Mouse (Mus musculus) retina, embryonic 14.5 days (tissue): ENCODE results near the gene Rogdi.

Experiments
- DNase-seq: peaks from one replicate; pipeline ENCODE4 v3.0.0-alpha.2; 2015; ENCODE audit warnings: low spot score

Rogdi gene

DNA sequence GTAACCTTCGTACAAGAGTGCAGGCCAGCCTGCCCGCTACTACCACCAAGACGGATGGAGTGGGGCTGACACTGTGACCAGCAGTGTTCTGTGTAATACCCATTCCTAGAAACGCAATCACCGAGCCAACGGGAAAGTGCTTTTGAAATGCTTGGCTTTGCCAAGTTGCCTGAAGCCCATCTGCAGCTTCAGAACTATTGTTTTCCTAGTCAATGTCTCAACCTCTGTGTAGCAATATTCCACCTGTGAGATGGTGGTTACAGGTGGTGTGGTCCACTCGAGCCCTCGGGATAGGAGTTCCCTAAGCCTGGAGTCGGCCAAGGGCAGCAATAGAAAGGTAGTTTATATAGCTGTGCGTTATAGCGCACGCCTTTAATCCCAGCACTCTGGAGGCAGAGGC, 28.6 kb downstream of the Rogdi start:
- no peak for DNase-seq

DNA sequence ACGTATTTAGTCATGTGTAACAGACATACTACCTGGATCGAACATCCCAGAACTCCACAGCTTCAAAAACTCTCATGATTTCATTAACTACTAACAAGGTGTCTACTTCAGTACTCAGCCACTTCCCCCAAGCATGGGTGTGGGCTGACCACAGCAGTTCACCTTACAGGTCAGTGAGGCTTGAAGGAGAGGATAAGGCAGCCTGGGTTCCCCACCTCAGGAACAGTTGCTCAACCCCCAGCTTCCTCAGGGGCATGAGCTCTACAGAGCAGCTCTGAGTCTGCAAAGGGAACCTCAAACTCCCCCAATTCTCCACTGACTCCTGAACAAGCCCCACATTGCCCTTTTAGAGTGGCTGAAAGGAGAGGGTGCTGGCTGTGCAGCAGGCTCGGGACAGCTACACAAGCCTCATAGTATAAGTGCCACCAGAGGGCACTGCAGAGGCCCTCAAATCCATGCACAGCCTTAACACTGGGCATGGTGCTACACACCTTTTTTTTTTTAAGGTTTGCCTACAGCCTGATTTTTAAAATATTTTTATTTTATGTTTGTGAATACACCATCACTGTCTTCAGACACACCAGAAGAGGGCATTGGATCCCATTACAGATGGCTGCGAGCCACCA, 33.5 kb downstream of the Rogdi start:
- DNase-seq, result peak; percentile 65

DNA sequence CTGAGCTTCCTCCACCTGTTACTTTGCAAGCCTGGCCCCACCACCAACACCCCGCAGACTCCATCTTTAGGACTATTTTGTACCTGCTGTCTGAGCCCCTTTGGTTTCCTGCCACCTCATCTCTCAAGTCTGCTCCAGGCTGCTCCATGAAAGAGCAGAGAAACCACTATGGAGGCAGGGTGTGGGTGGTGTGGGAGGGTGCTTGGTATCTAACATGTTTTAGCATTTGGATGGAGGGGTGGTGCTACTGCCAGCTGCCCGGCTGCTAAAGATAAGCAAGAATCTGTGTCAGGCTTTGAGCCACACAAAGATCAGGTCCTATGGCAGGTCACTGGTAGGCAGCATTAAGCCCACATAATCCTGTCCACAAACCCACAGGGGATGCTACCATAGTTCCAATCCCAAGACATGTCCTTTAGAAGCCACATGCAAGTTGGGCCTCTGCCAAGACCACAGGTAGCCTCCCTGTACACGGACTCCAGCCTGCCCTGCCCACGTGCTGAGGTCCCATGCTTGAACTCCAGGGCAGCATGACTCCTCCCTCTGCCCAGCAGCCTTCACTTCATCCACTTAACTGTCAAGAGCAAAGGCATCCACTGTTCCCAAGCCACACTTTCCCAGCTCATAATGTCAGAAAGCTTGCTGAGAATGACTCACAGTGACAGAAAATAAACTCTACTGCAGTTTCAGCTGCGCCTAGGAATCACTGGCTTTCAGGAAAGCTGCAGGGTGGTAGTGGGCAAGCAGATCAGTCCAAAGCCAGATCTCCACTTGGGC, 34.9 kb downstream of the Rogdi start:
- no peak for DNase-seq

DNA sequence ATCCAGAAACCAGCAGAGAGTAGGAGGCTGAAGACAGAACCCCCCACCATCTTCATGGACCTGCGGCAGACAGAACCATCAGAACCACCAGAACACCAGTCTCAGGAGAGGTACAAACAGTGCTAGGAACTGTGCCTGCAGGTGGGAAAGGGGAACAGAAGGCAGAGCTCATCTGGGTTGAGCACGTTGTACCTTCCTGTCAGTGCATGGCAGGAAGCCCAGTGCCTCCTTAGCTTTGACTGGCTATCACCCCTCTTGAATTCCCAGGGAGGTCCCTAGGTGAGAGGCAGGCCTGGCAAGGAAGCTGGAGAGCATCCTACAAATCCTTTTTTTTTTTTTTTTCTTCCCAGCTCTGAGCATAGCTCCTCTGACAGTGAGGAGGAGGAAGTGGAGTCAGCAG, 37.2 kb downstream of the Rogdi start:
- DNase-seq, result no peak

DNA sequence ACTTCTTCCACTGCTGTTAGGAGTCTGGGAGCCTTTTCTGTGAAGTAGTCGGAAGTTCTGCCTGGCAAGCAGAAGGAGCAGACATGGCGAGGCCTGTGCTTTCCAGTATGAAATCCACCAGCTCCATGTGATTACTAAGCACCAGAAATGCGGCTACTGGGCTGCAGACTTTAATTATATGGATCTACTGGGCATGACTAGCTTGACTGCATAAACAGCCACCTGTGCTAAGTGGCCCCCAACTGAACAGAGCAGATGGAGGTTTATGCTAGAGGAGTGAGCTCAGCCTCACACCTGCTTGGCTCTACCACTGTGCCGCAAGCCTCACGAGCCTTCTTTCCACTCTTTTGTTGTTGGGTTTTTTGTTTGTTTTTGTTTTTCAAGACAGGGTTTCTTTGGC, 38.8 kb downstream of the Rogdi start:
- DNase-seq, result no peak

DNA sequence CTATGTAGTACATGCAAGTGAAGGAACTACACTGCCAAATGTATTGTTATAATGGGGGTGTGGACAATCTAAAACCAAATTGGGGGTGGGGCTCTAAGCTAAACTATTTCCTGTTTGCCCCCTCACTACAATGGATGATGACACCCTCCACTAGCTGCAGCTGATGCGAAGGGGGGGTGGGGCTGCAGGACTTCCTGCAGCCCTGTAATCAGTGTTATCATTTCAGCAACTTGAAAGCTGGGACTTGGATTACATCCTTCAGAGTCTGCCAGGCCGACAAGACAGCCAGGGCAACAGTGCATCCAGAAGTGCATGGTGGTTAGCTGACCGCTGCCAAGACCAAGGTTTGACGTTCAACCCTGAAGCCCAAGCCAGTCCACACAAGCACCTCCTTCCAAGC, 41.7 kb downstream of the Rogdi start:
- DNase-seq, result no peak

DNA sequence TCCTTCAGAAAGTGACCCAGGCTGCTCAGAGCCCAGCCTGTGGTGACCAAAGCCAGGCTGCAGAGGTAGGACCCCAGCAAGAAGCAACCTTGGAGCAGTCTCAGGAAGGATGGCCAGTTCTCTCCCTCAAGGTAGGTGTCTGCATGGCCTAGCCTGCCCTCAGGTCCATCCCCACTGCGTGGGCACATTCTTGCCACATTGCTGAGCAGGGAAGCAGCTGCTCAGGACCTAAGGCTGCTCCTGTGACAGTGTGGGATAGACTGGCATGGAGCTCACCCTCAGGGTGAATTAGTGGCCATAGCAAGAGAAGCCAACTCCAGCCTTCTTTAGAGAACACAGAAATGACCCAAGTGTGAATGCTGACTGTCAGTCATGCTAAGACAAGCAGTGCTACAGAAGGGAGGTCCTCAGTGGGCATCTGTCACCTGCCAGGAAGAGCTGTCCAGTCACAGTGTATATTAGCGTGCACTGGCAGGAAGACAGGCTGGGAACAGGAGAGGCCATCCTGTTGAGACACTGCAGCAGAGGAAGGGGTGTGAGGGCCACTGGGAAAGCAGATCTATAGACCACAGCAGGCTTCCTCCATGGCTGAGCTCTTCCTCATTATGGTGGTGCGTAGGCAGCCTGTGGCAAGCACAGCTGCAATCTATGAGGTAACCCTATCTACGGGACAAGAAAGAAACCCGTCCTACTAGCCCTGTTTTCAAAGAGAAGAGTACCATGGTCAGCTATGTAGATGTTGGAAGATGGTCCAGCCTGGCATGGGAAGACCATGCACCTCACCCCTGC, 44.1 kb downstream of the Rogdi start:
- DNase-seq, result no peak

DNA sequence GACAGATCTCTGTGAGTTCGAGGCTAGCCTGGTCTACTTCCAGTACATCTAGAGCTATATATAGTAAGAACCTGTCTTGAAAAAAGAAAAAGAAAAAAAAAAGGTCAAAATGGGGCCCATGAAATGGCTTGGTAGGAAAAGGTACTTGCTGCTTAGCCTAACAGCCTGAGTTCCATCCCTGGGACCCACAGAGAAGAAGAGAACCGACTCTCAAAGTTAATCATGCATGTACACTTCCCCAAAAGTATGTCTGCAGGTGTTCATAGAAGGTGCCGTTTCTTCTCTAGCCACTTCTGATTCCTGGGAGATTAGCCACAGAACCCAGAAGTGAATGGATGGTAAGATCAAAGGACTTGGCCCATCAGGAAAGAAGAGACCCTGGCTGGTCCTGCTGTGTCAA, 44.9 kb downstream of the Rogdi start:
- no peak for DNase-seq

DNA sequence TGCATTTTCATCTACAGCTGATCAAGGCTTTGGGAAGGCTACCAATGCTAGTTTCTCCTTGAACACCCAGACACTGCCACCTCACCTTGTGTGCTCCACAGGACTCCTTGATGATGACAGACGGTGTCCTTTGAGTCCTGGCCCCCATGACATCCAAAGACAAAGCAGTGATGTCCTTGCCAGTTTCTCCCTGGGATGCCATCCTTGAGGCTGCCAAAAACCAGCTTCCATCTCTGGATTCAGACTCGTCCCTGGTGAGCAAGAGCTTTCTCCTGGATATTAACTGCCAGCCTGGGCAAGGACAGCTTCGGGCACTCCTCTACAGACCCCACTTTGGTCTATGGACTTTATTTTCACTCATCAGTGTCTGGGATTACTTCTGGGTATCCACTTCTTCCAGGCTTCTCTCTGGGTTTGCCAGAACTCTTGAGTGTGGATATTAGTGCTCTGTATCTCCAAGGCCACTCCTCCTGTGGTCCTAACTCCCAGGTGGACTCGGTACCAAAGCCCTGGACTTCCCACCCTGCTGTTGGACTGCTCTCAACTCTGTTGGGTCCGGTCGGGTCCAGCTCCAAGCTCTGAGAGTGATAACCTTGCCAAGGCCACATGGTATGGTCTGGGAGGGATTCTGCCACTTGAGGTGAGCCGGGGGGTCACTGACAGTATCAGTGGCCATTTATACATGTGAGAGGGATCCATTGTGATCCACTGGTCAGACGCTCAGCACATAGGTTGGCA, 47.8 kb downstream of the Rogdi start:
- DNase-seq, result no peak

DNA sequence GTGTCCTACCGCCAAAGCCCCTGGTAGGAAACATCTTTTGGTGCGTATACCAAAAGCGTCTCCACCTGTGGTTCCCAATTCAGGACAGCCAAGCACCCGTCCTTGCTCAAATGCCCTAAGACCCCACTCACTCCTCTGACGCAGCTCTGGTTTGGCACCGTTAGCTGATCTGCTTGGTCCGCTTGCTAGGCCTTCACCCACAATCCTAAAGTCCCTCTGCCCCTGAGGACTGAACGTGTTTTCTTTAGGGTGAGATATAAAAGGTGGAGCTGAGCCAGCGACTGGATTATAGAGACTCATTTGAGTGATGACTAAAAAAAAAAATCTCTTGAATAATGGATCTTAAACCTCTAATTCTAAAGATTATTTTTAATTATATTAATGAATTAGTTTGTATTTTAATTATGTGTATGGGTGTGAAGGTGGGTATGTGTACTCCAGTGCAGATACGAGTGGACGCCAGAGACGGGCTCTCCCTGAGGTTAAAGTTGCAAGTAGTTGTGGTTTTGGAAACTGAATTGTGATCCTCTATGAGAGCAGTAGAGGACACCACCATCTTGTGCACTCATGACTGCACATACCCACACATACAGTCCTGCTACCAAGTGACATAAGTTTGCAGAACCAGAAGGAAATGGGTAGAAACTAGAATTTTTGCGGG, 48.5 kb downstream of the Rogdi start:
- DNase-seq, result no peak

DNA sequence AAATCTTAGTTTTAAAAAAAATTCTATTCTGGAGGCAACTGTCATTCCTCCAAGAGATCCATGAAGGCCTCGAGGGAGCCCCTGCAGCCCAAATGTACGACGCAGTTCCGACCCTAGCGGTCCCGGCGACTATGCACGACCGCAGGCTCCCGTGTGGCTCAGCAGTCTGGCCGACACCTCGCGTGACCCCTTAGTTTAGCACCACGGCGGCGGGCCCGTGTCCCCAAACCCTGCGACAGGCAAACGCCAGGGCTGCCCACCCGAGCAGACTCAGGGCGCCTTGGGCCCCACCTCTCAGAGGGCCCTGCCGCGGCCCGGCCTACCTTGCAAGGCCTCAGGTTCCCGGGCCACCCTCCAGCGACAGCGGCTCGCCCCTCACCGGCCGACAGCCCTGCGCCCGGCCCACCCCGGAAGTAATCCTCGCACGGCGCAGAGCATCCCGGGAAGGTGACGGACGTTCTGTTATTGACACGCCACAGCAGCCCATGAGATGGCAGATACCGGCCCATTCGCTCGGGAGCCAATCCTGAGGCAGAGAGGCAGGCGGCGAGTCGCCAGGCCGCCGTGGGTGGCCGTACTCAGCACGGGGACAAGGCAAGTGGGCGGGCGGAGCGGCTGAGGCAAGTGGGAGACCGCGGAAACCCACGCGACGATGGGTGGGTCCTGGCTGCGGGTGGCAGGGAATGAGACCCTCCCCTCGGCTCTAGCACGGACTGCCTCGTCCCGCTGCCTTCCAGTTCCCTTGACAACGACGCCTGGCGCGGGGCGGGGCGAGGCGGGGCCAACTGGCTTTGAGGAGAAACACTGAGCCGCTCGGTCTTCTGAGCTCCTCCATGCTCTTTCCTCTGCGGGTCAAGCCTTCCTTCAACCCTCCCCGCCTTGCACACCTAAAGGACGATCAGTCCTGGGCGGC, 49.3 kb downstream of the Rogdi start, which contains the start of gene Anks3:
Gene Anks3, minus strand, starts transcription at position 409 of the 913 bp plus-strand sequence.
- DNase-seq, result peak; percentile 95

DNA sequence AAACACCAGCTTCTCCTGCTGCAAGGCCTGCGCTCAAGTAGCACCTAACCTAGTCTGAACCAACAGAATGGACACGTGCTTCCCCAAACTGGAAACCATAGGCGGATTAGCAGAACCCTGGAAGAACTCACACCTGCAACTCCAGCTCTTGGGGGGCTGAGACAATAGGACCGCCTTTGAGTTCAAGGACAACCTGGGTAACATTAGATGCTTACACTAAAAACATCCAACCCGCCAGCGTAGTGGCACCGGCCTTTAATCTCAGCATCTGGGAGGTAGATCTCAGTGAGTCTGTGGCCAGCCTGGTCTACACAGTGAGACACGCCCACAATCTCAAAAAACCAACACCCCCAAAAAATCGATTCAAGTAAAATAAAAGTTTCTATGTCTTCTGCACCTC, 50.0 kb downstream of the Rogdi start:
- DNase-seq, result no peak

DNA sequence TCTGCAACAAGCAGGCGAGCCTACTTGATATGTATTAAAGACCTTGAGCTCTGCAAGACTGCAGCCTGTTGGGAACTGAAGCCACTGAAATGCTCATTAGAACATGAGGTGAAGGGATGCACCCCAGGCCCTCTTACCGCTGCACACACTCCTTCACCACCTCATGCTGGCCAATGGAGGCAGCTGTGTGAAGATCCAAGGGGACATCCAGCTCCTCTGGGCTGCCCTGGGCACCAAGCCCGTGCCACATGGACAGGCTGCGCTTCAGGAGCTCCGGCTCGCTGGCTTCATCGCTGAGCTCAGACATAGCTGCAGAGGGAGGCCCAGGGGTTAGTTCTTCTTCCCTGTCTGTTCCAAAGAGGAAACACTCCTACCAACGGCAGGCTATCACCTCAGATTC, 53.1 kb downstream of the Rogdi start:
- no peak for DNase-seq
